Mouse (Mus musculus) cerebellum, postnatal 25 days (tissue): ENCODE data around the gene Eif3m.

Experiments used
- DNase-seq, 2 experiments: peaks; one replicate each; pipeline ENCODE4 v3.0.0; 2021; ENCODE audit warnings: mixed read lengths in 2 of 2

Gene Eif3m

DNA sequence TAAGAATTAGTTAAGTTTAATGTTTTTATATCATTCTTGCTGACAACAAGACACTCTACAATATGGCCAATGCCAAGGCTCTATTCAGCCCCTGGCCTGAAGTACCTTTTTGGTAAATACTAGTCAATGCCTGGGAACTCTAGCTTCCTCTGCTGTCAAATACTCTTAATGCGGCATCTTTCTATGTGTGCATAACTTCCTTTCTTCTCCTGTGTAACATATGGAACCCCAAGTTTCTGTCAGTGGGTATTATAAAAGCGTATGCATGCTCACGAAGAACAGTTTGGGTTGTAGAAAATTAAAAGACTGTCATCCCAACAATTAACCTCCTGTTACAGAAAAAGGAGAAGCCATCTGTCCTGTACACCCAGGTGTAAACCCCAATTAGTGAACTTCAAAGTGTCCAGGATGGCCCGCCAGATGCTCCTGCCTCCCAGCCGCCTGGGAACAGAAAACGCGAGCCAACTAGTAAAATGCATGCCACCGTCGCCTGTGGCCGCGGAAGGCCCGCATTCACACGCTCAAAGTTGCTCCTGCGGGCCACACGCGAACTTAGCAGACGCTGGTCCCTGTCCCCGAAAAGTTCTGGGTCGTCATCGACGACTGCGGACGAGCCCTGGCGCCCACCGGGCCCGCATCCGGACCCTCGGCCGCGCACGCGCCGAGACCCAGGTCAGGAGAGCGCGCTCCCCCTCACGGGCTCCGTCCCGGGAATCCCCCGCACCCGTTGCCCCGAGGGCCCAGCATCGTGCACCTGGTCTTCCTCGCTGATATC, 501 bp downstream of the Eif3m start:
- DNase-seq, result no peak

DNA sequence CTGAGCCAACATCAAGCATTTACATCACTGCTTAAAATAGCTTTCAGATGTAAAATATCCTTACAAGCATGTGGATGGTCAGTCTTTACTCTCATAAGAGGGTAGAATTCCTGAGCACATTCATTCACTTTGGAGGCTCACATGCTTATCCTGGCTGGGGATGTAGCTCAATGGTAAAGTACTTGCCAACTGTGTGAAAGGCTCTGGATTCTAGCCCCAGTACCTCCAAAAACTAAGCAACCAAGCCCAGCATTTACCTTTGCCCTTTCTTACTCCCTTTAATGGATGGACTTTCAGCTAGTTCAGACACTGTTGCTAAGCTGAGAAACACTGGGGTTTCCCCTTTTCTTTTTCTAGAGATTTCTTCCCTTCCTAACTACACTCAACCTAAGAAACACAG, 9.6 kb downstream of the Eif3m start:
- no peak for DNase-seq

DNA sequence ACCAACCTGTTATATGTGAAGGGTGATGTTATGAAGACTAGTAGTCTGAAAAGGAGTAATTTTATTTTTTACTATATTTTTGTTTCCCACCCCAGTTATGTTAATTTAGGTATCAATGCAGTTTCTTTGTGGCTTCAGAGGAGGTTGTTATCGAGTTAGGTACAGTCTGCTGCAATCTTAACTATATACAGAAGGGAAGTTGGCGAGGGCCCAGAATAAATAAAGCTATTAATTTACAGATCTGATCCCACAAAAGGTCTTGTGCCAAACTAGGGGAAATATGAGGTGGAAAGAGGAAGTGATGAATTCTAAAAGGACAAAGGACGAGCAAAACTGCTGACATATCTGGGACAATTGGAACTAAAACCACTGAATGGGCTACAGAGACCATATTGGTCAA, 20.7 kb downstream of the Eif3m start:
- no peak for DNase-seq

DNA sequence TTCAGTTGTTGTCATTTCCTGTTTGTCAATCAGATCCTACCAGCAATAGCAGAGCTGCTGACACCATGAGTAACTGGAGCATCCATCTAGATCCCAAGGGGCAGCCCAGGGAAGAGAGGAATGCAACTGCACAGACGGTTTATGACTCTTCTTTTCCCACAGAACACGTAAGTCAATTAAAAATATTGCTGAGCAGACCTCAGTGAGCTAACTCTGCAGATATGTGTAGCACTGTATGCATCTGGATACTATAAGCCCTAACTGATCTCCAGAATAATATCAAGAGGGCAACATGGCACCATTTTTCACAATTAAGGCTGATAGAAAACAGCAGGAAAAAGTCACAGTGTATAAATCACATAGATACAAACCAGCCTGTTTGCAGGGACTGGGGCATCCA, 22.4 kb downstream of the Eif3m start:
- DNase-seq, result no peak

DNA sequence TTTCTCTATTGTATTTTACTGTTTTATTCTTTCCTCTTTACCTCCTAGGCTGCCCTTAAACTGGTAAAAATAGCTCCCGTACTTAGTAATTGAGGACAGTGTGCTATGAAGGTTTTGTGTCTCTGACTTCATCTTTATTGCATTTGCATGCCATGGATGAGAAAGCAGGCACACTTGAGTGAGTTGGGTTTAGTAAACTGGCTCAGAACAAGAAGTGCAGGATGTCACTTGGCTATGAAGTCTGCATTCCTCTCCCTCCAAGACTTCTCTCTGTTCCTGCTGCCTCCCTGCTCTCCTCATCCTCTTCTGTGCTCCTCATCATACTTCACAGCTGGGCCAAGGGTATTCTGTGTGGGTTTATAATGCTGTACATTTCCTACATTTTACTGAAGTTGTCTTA, 27.9 kb downstream of the Eif3m start:
- no peak for DNase-seq

DNA sequence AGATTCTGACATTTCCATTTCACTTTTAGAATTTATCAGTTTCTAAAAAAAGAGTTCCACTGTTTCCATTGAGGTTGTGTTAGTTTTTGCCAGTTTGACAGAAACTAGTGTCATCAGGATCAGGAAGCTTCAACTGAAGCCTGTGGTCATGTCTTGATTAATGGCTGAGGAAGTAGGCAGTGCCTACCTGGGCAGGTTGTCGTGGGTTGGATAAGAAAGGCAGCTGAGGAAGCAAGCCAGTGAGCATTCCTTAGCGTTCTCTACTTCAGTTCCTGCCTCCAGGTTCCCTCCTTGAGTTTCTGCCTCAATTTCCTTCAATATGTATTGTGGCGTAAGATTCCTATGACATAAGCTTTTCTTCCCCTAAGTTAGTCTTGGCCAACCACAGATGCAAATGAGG, 31.1 kb downstream of the Eif3m start:
- no peak for DNase-seq

DNA sequence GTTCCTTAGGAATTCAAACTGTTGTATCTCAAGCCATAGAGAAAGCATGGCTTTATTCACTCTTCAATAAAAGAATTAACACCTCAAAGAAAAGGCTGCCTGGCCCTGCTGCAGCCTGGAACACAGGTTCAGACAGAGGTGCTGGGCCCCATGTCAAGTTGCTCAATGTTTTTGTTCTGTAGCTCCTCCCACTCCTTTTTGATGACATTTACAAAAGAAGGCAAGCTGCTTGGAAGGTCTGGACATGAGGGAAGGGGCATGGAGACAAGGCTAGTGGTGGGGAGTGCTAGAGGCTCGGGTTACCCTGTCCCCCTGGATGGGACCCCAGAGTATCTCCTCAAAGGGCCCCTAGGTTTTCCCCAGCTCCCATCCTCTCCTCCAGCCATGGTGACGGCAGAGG, 35.2 kb downstream of the Eif3m start:
- no peak for DNase-seq

DNA sequence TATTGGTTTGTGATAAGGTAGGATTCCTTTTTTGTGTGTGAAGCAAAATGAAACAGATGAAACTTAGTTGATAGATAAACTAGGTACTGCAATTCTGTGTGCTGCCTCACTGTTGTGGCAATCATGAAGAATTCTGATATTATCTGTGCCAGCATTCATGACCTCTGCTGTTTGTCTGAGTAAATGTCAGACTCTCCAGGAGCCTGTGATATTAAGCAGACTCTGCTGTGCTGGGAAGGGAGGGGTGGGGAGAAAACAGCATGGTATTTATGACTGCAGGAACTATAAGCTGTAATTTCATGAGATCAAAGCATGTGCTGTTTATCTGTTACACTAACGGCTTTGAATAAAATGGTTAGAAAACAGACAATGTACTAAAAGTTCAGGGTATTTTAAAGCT, 52.4 kb downstream of the Eif3m start:
- no peak for DNase-seq
